Mouse (Mus musculus) left cerebral cortex, adult 8-10 months (tissue): Measurements from ENCODE around the gene Inpp5a. TPM values are rescaled to one million over a fixed set of nuclear protein-coding genes. Genes with fewer than 3 reads are reported as not detected.

Experiments used
- DNase-seq, 2 experiments: peaks; one replicate each; pipeline ENCODE4 v3.0.0; 2022; ENCODE audit warnings: low spot score in 2 of 2
- total RNA-seq, 4 experiments: library from RNA; stranded (reverse); gene quantifications; 2 replicates each; pipeline ENCODE4 v1.2.4; 2022

The Inpp5a gene
- total RNA-seq, 4 experiments from 2014 or later, result 55.8 to 63.9 (median 59.9) TPM

- no peak for DNase-seq
Measured at GRCm38 (mm10) chr7:139530591-139531427, 141.9 kb downstream of the Inpp5a start.

- DNase-seq, result no peak
Measured at GRCm38 (mm10) chr7:139531428-139531801, 142.5 kb downstream of the Inpp5a start.

GRCm38 (mm10) chr7:139536331-139536730 lies 147.4 kb downstream of the Inpp5a start:
- no peak for DNase-seq

DNA sequence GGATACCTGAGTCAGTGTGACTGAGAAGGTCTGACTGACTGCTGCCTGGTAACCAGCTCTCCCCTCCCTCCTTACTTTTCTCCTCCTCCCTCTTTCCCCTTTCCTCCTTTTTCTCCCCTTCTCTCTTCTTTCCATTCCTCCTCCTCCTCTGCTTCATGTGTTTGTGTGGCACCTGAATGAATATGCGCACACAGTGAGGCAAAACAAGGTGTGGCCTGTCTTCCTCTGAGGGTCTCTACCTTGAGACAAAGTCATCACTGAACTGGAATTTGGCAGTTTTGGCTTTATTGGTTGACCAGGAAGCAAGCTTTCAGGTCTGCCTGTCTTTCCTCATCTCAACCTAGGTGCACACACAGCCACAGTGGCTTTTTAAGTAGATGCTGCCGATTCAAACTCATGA lies 147.9 kb downstream of the Inpp5a start:
- DNase-seq, result no peak

DNA sequence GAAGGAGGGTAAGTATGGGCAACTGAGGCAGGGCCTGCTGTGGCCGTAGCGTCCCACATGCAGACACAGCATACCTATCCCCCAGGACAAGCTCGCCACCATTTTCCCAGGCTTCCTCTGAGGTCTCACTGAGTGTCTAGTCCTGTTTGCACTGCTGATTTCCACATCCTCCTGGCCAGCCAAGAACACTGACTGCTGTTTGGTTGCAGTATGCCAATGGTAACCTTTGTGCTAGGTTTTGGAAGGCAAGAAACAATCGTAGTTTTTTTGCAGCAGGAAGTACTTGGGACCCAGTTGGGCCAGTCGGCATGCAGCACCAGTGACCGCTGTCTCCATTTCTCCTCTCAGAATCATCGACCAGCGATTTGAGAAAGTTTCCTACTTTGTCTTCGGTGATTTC lies 148.9 kb downstream of the Inpp5a start:
- no peak for DNase-seq

DNA sequence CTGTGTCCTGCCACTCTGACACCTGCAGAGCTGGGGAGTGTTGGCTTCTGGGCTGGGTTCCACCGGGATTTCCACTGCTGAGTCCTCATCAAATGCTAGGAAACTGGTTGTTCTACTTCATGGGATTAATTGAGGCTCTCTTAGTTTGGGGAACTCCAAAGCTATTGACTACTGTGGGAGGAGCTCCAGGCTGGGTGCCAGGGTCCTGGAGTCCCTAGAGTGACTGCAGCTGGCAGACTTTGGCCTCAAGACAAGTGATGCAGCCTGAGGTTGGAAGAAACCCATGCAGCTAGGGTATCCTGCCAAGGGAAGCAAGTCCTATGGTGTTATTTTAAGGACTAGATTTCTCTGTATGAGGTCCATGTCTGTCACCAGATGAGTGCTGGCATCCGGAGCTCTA lies 149.6 kb downstream of the Inpp5a start:
- peak in 1 of 2 experiments; percentile 51 for DNase-seq

GRCm38 (mm10) chr7:139540601-139541000 lies 151.7 kb downstream of the Inpp5a start:
- no peak for DNase-seq

- no peak for DNase-seq
Measured at GRCm38 (mm10) chr7:139541422-139541821, 152.5 kb downstream of the Inpp5a start.

DNA sequence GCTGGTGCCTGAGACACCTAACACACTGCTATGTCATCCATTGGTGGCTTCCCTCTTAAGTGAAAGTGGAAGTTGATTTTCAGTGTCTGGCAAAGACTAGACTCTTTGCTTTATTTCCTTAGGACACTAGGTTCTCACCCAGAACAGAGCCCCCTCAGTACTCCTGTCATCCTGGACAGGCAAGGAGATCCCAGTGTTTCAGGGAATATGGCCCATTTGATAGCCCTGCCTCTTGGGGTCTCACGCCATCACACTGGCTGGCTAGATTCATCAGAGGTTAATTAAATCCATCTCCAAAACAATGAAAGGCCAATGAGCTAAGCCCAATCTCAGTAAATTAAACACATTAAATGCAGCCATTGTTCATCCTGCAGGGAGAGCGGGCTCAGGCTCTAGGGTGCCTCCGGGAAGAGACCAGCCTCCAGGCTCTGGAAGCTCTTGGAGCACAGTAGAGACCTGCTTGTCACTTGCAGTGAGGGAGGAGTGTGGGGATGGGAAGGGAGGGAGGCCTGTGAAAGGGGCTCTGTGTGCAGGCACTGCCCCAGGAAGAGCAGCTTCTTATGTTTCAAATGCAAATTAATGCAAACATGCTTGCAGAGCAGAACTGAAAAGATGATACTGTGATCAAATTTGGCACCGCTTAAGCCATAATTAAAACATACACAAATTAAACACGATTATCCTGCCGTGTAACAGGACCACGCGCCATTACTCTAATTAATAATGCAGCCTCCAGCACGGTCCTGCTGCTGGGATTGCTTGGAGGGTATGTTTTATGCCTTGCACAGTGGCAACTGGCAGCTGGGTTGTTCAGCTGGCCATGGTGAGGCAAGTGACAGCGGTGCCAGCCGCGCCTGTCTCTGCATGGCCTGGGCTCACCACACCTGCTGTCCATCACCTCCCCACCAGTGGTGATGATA lies 156.1 kb downstream of the Inpp5a start:
- peak; percentile 29 to 70 for DNase-seq

- no peak for DNase-seq
Measured at GRCm38 (mm10) chr7:139547325-139547724, 158.4 kb downstream of the Inpp5a start.

DNA sequence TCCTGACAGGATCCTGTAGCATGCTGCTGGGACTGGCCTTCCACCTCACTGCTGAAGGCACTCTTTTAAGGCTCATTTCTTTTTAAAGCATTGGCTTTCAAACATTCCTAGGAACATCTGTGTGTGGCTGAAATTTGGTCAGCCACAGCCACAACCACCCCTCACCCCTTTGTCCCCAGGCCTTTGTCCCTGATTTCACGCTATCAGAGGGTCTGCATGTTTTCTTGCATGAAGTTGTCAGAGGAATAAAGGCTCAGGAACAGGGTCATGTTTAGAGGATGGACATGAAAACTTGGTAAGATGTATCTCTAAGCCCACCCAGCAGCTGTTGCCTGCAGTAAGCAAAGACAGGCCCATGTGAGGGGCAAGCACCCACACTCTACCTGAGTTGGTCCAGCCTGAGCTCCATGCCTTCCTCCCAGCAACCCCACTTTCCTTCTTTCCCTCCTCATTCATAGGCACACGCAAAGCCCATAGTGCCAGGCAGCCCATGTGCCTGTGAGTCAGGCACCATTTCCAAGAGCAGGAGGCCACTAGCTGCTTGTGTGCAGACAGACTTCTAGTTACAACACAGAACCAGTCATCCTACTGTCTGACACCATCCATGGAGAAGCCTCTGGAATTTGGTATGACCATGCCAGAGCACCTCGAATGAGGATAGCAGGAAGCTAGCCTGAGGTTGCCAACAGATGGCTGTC lies 161.3 kb downstream of the Inpp5a start:
- no peak for DNase-seq

DNA sequence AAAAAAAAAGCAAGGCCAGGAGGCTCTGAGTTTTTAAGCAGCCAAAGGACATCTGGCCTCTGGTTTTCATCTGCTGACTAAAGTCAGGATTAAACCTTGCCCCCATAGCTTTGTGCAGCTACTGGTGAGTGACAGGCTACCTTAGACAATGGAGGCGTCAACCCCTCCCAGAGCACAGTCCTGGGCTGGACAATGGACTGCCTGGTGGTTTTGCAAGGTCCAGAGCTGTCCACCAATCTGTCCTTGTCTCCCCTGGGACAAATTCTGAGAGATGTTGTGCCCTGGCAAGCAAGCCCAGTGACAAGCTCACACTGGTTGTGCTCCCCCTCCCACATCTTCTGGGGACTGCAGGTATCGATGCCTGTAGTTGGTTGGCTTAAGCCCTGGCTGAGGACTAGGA lies 162.6 kb downstream of the Inpp5a start:
- no peak for DNase-seq

DNA sequence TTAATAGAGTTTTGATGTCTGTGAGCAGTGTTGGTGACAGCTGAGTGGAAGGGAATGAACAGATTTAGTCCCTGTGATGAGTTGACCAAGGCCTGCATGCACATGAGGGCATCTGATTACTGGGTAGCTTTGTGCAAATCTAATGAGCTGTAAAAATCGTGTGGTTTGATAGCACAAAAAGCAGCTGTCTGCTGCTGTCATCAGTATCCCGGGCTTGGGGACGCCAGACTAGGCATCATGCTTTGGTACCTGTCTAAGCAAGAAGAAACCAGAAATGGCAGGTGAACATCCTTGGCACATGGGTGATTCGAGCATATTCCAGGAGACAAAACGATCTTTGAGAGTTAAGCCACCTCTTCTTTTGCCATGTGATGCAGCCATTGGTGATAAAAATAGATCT lies 167.4 kb downstream of the Inpp5a start:
- no peak for DNase-seq

GRCm38 (mm10) chr7:139556746-139557526 lies 168.0 kb downstream of the Inpp5a start:
- no peak for DNase-seq

DNA sequence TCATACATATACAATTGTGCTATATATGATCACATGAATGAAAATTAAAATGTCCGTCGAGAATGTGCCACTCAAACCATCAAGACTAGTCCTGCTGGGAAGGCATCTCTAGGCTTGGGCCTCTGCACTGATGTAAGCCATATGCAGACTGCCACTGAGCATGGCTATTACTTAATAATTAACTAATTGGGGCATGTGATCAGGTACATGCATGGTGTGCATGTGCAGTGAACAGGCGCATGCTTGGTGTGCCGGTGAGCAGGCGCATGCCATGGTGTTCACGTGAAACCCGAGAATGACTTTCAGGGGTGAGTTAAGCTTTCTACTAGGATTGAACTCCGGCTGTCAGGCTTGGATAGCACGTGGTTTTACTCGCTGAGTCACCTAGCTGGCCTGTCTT lies 170.8 kb downstream of the Inpp5a start:
- no peak for DNase-seq

DNA sequence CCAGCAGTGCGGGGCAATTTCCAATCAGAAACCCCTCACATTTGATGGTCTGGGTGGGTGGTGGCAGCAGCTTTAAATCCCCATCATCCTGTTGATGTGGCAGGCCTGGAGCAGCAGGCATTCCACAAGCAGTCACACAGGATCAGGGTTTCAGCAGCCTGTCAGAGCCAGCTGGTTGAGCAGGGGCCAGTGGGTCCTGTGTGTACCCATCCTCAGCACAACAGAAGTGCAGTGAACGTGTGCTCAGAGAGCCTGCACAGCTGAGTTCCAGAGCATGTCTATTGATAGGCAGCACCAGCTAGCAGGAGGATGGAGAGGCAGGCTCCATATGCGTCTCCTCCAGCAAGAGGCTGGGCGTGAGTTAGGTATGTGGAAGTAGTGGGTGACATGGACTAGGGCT lies 174.5 kb downstream of the Inpp5a start:
- DNase-seq, result no peak

DNA sequence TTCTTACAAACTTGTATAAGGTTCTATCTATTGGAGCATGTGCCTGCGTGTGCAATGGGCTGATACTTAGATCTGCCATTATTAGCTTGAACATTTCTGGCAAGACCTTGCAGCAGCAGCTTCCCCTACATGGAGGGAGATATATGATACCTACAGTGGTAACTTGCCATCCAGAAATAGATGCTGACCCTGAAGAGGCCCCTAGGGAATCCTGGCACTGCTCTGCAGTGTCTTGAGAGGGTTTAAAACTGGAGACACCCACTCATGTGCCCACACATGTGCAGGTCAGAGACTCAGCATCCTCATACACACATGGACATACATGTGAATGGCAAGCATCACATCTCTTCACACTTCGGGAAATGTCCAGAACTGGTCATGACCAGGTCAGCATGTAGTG lies 175.3 kb downstream of the Inpp5a start:
- no peak for DNase-seq

DNA sequence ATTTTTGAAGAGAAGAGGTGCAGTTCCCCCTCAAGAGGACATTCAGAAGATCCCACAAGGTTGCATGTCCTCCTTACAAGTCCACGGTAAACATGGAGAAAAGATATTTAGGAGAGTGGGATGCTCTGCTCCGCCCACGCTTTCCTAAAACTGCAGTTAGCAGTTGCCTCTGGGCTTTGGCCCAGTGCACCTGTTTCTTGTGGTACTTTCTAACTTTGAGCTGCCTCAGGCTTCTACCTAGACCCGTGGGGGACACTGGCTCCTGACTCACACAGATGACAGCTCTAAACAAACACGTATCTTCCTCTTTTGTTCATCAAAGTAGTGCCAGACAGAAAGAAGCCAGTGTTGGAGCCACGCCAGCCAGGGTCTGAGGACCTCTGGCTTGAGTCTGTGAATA lies 177.1 kb downstream of the Inpp5a start:
- DNase-seq, result no peak

GRCm38 (mm10) chr7:139566533-139566932 lies 177.6 kb downstream of the Inpp5a start:
- DNase-seq, result no peak

GRCm38 (mm10) chr7:139570788-139571187 lies 181.9 kb downstream of the Inpp5a start:
- no peak for DNase-seq

GRCm38 (mm10) chr7:139572665-139573064 lies 183.8 kb downstream of the Inpp5a start:
- DNase-seq, result no peak
